Mouse (Mus musculus): ENCODE measurements around the gene Snd1. TPM values are rescaled to one million over a fixed set of nuclear protein-coding genes. Genes with fewer than 3 reads are reported as not detected.

Gene Snd1
- total RNA-seq, 1 experiment from 2014 or later, result 128 TPM

DNA sequence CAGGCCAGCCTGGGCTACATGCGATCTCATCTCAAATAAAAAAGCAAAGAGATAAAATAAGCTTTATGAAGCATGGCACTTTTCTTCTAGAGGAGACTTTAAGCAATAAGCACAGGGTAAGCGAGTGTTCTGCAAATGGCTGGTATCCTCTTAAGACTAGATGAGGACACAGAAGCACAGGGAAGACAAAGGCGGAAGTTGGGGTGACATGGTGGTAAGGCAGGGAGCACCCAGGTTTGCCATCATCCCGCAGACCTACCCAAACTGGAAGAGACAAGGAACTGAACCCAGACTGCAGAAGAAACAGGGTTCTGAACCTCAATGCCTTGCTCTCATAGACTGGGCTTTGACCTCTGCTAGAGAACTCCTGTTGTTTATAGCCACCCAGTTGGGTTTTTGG, 119.8 kb downstream of the Snd1 start:
- no peak for DNase-seq

DNA sequence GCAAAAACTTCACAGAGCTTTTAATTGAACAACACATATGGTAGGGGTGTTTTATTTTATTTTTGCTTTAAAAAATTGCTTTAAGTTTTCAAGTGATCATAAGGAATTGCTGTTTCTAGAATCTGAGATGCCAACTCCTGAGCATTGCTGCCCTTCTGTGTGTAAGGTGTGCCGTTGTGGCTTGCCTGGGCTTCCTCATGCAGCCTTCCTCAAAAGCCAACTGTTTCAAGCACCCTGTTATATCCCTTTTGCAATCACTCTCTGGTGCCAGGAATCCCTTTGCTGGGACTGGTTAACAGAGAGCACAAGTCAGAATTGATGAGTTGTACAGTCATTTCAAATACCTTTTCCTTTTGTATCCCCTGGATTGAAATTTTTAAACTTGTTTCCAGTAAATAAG, 120.3 kb downstream of the Snd1 start:
- no peak for DNase-seq

- no peak for DNase-seq
Measured at GRCm38 (mm10) chr6:28597266-28597665, 122.3 kb downstream of the Snd1 start.

DNA sequence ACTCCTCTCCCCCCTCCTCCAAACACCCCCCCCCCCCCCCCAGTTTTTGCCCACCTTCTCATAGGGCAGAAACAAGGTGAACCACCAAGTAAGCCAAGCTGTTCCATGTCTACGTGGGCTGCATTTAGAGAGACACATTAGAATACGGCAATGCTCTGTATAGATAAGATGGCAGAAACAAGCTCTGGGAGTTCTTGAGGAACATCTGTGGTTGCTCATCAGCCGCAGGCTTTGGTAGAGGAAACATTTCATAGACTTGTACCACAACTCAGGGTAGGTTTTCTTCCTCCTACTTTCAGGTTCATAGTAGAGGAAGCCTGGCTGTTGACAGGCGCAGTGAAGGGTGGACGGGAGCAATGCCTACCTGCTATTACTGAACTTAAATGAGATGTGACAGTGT, 124.2 kb downstream of the Snd1 start:
- DNase-seq, result no peak

DNA sequence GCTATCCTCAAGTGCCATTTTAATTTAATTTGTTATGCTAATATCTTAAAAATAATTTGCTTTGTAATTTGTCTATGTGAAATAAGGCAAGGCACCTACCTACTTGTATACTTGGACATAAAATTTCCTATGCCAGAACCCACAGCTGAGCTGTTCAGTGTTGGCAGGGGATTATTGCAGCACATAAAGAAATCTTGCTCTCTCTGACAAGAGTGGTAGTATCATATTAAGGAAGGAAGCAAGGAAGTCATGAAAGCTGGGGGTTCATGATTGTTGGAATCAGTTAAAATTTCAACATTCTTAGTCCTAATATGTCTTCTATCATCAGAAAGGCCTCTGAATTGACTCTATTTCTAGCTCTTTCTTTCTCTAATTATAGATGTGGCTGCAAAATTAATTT, 125.5 kb downstream of the Snd1 start:
- no peak for DNase-seq

GRCm38 (mm10) chr6:28603401-28603800, 128.5 kb downstream of the Snd1 start:
- DNase-seq, result no peak

DNA sequence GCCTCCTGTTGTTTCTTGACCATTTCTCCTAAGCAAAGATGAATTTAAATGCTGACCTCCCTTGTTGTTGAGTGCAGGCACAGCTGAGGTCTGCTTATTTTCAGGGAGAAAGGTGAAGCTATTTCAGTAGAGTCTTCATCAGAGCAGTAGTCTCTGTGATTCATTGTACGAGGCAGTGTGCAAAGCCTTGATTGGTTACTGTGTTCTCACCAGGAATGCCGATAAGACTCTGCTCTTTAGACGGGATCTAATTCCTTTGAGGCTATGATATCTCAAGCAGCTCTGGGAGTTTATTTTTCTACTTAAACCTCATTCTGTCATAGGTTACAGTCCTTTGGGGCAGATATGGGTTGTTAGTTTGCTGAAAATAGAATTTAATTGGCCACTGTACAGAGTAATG, 128.9 kb downstream of the Snd1 start:
- no peak for DNase-seq

- no peak for DNase-seq
Measured at GRCm38 (mm10) chr6:28609291-28609690, 134.4 kb downstream of the Snd1 start.

GRCm38 (mm10) chr6:28610127-28610526, 135.2 kb downstream of the Snd1 start:
- no peak for DNase-seq

GRCm38 (mm10) chr6:28613441-28613840, 138.5 kb downstream of the Snd1 start:
- no peak for DNase-seq

- no peak for DNase-seq
Measured at GRCm38 (mm10) chr6:28614856-28615255, 139.9 kb downstream of the Snd1 start.

- no peak for DNase-seq
Measured at GRCm38 (mm10) chr6:28615408-28615807, 140.5 kb downstream of the Snd1 start.

DNA sequence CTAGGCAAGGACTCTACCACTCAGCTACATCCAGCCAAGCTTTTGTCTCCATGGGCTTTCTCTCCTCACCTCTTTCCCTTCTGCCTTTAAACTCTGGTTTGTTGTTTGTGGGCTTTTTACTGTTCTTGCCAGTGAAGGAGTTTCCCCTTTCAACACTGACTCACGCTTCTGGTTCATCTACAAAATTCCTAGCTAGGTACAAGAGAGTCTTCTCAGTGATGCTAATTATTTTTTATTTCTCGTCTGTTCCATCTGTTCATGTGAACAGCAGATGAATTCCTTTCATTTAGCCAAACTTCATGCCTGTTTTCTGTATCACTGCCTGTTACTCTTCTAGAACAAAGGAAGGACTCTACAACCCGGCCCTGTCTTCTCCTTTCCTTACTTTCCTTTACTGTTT, 141.0 kb downstream of the Snd1 start:
- DNase-seq, result no peak

DNA sequence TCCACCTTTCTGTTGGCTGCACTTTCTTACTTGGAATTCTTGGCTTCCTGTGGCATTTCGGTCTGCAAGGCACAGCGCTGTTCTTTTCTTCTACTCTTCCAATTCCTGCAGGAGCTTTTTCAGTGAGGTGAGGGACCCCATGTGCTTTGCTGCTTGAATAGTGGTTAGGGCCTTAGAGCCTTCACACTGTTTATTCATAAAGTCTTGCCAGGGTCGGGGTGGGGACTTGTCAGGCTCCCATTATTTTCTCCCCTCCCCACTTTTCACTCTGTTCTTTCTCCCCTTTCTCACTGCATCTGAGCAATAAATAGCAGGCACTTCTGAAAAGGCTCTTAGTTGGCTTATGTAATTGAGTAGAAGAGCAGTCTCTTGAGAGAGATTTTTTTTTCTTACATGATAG, 143.4 kb downstream of the Snd1 start:
- no peak for DNase-seq

- peak; percentile 83 for DNase-seq
Measured at GRCm38 (mm10) chr6:28618751-28619153, 143.8 kb downstream of the Snd1 start.

DNA sequence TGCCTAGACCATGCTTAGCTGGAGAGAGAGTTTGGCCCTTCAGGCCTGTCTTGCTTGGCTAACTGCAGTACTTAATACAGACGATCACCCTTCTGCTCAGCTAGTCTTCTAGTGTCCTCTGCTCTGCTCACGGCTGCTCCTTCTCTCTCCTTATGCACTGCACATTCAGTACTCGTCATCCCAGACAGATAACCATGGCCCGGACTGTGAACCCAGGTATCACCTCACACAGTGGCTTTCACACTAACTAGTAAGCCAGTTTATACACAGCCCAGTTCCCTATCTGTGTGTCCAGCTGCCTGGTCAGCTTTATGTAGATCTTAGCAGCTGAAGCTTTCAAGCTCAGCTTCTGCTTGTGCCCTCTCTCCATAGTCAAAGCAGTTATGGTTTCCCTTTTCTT, 146.5 kb downstream of the Snd1 start:
- DNase-seq, result no peak

DNA sequence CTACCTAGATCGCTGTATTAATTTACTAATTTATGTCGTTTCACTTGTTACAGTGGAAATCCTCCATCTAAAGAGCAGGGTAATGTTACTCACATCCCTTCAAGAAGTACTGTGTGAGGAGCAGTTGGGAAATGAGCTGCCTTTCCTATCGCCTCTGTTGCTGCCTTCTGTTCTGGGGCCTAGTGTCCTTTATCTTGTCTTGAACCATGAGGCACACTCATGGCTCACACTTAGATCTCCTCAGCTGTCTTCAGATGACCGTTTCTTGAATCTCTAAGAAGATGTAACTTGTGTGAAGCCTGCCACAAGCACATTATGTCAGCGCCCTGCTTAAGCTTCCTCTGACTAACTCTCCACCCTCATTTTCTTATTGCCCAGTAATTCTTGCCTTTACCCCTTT, 147.0 kb downstream of the Snd1 start:
- DNase-seq, result no peak

DNA sequence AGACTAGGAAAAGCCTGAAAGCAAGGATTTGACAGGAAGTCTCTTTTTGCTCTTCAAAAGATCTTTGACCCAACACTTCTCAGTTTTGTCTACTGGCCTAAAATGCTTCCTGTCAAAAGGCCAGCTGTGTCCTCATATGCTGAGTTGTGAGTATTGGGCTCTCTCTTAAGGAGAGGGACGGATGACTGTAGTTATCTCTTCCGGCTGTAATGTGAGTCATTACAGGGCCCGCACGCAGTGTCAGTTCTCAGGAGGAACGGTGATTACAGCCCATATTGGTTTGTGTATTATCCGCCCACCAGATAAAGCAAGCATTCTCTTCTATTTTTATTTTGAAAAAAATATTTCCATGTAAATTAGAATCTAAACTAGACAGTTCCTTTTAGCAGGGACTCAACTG, 147.6 kb downstream of the Snd1 start:
- DNase-seq, result no peak

GRCm38 (mm10) chr6:28622963-28623362, 148.0 kb downstream of the Snd1 start:
- DNase-seq, result no peak

- DNase-seq, result no peak
Measured at GRCm38 (mm10) chr6:28628408-28628807, 153.5 kb downstream of the Snd1 start.

DNA sequence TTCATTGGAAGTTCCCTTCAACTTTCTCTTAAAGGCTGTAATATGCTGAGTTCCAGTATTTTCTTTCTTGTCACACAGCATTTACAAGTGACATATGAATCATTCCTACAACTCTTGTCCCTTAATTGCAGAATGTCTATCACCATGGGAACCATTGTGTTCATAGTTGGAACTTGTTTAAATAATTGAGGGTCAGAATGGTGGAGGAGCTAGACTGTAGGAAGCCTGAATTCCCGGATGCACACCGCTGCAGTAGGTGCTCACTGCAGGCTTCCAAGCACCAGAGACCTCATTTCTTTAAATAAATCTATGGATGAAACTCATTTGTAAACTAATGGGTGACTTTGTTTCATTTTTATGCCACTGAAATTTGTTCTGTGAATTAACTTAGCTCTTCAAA, 154.9 kb downstream of the Snd1 start:
- DNase-seq, result no peak

- DNase-seq, result no peak
Measured at GRCm38 (mm10) chr6:28630926-28631325, 156.0 kb downstream of the Snd1 start.

DNA sequence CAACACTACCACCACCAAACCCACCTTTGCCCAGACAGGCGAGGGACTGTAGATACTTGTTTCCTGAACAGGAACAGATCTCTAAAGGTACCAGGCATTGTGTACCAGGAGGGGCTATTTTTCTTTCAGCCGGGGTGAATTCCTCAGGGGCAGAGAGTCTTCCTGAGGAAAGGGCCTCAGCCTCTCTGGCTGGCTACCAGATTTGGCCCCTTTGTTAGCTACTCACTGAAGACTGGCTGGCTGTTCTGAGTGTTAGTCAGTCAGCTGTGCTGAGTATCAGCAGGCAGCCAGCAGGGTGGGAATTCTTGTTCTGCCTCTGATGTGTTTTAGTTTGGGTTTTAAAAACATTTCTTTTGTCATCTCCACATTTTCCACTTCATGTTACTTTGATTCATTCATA, 158.2 kb downstream of the Snd1 start:
- DNase-seq, result no peak

- no peak for DNase-seq
Measured at GRCm38 (mm10) chr6:28633656-28634055, 158.7 kb downstream of the Snd1 start.

GRCm38 (mm10) chr6:28635092-28635491, 160.2 kb downstream of the Snd1 start:
- no peak for DNase-seq

Data from adrenal gland, postnatal 25 days (tissue).